Mouse (Mus musculus): Measurements from ENCODE around the gene Cth.
A peak's percentile ranks its signal among the peaks of the same experiment; 100 is the strongest.

Cth gene

DNA sequence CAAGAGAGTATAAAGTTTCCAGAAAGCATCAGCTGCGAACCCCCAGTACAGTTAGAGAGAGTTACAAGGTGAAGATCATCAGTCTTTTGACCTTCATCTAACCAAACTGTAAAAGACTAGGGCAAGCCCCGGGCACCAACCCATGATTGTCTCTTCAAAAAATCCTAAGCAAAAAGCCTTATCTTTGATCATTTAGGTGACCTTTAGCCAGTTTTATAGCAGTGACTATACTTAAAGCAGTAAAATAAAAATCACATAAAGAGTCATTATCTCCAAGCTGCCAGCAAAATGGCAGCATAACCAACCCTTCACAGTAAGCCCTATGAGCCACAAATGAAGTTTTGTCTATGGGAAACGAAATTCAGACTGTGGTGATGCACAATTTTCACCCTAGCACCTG, 14.6 kb downstream of the Cth start:
- no peak for DNase-seq (ENCODE audit: low read depth)

DNA sequence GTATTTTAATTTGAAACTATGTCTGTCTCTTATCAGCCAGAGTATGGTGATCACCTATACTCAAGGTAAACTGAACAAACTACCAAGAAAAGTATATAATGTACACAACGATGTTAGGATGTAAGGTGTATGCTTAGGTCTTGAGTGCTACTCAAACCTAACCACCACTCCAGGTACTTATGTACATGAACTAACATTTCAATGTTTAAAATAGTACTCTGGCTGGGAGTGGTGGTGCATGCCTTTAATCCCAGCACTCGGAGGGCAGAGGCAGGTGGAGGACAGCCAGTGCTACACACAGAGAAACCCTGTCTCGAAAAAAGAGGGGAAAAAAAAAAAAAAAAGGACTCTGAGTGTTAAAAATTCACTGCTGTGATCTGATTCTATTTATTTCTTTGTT, 16.7 kb downstream of the Cth start:
- DNase-seq (ENCODE audit: low read depth): no peak

DNA sequence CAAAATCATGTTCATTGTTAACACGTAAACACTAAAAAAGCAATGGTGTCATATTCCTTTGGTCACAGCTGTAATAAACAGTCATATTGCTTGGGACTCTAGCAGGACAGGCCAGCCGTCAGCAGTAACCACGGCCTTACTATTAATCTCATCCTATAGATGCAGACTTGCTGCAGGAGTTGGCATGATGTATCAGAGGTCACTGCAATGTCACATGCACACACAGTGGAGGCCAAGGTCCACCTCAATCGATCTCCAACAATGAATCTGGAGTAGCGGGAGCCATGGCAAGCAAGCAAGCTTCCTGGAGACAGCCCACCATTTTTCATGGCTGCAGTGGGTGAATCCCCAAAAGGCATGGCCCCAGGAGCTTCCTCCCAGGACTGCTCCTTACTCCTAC, 23.2 kb downstream of the Cth start:
- DNase-seq (ENCODE audit: low read depth): no peak

DNA sequence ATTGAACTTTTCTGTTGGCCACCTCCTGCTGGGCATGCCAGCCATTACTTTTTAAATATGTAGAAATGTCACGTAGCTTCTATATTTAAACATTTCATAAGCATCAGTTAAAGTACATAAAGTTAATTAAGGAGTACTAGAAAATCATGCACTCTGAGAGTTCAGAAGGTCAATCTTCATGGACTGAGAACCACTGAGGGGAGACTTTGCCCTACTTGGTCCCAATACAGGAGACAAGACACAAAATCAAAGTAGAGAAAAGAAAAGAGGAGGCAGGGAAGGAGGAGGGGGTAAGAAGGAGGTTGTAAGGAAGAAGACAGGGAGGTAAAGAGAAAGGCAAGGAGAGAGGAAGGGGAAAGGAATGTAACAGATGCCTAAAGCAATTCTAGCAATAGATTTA, 24.9 kb downstream of the Cth start:
- no peak for DNase-seq (ENCODE audit: low read depth)

DNA sequence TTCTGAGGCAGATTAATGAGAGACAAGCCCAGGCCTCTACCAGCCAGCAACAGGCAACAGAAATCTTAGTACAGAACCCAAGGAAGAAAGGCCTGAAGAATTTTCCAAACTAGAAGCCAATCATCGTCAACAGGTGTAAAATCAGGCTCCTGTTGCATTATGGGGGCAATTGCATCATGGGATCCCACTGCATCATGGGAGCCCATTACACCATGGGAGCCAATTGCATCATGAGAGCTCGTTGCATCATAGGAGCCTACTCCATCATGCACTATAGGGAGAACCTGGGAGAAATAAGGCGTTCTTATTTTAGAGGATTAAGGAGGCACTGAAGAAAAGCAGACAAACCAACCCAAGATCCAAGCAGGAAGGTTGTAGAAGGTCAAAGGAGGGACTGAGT, 27.2 kb downstream of the Cth start:
- no peak for DNase-seq (ENCODE audit: low read depth)

GRCm38 (mm10) chr3:157891819-157892218, 33.1 kb downstream of the Cth start:
- DNase-seq (ENCODE audit: low read depth): peak; percentile 7

GRCm38 (mm10) chr3:157884081-157884643, 40.7 kb downstream of the Cth start:
- no peak for DNase-seq (ENCODE audit: low read depth)

DNA sequence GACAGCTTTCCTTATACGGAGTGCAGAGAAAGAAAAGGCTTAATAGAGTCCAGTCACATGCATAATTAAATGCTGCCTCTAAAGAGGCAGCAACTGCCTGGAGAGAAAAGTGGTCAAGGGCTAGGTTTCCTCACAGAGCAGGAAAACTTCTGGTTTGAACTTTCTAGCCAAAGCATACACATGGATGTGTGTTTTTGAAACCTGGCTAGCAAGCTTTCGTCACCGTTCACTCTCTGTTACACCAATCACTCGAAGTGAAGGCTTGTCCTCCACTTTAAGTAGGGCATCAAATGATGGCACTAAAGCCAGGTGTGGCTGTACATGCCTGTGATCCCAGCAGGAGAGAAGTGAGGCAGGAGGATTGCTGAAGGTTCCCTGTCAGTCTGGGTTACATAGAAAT, 41.8 kb downstream of the Cth start:
- DNase-seq (ENCODE audit: low read depth): no peak

- no peak for DNase-seq (ENCODE audit: low read depth)
These were observed 42.9 kb downstream of the Cth start for GRCm38 (mm10) chr3:157881992-157882391.

GRCm38 (mm10) chr3:157880983-157881382, 43.9 kb downstream of the Cth start:
- no peak for DNase-seq (ENCODE audit: low read depth)

GRCm38 (mm10) chr3:157877847-157878246, 47.0 kb downstream of the Cth start:
- DNase-seq (ENCODE audit: low read depth): no peak

DNA sequence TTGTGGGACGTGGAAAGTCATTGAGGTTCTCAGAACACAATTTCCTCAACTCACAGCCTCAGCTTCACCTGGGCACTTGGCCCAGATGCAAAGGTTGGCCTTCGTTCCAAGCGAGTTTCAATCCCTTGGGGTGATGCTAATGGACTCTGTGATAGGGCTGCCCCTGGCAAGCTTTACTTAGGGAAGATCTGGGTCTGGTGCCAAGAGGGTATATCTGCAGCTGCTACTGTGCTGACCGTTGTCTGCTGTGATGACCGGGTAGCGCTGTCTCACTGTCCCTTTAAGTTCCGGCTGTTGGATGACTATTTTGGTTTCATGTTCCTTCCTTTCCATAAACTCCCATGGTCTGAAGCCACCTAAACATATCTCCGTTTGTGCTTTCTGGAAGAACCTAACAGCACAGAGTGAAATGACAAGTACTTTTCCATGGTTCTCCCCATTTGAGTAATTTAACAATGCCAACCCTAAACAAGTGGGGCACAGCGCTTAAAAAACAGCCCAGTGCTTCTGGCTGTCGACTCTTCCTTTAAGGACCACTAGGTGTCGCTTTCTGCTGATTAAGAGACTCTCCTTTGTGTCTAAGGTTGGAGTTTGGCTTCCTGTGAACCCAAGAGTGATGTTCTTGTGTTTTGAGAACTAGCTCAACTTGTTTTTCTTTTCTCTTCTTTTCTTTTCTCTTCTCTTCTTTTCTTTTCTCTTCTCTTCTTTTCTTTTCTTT, 48.3 kb downstream of the Cth start:
- peak; percentile 70 for DNase-seq (ENCODE audit: low read depth)

DNA sequence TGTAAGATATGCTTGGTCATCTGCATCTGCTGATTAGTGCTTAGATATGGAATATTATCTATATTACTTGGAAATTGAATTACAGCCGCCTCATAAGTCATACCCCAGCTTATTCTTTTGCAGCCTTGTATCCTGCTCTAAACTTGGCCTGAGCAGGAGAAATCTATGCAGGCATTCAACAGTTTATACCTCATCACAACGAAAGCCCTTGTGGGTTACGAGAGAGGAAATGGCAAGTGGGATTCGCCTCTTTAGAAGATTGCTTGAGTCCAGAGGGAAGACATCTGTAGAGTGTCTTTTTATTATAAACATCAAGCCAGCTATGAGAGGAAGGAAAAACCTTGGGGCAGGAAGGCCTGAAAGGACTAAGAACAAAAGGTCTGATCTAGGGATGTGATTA, 52.0 kb downstream of the Cth start:
- no peak for DNase-seq (ENCODE audit: low read depth)

GRCm38 (mm10) chr3:157867836-157868235, 57.0 kb downstream of the Cth start:
- DNase-seq (ENCODE audit: low read depth): no peak

GRCm38 (mm10) chr3:157866251-157866650, 58.6 kb downstream of the Cth start:
- DNase-seq (ENCODE audit: low read depth): no peak

DNA sequence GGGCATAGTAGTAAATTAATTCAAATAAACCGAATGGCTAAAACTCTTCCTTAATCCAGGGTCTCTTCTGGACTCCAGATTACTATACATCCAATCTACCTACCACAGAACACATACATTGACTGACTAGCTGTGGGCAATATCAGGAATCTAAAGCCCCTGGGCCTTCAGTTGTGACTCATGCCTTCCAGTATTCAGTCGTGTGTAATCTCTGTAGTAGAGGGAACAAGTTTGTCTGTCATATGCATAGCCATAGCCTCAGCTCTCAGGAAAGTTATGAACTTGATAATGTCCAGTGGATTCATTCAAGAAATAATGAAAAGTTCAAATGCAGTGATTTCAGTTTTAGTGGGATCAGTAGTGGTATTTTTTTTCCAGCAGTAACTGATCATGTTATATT, 59.0 kb downstream of the Cth start:
- DNase-seq (ENCODE audit: low read depth): no peak

DNA sequence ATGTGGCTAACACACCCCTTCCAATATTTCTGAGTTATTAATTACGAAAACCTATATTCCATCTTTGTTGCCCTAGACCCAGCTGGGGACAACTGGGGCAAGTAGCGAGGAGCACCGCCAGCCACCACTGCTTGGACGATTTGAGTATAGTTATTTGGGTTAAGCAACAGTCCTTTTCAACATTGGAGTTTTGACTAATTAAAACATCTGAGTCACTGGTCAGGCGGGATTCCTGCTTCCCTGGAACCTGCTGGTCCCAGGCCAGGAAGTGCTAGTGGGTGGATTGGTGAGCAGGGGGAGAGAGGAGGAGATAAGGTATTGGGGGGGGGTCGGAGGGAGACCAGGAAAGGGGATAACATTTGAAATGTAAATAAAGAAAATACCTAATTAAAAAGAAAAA, 59.4 kb downstream of the Cth start:
- no peak for DNase-seq (ENCODE audit: low read depth)

DNA sequence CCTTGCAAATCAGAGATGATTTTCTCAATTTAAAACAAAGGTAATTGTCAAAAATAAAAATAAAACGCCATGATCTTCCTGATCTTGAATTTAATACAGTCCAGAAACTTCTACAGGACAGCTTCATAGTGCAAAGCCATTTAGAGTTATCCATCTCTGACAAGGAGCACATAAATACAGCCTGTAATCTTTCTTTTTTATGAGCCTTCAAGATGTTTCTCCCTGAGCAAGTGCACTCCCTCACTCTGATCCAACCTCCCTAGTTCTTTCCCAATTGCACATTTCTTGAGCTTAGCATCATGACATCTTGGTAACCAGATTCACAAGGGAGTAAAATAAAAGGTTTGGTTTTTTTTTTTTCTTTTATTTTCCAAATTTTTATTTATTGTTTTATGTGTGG, 72.1 kb downstream of the Cth start:
- no peak for DNase-seq (ENCODE audit: low read depth)

GRCm38 (mm10) chr3:157848503-157848902, 76.4 kb downstream of the Cth start:
- peak; percentile 5 for DNase-seq (ENCODE audit: low read depth)

GRCm38 (mm10) chr3:157847338-157848284, 77.3 kb downstream of the Cth start:
- DNase-seq (ENCODE audit: low read depth): peak; percentile 16

Data from 416B (cell line).